Mouse (Mus musculus): ENCODE data around the gene Anapc4.

- TF ChIP-seq GATA1 (IDR thresholded peaks at IDR 0.05; ENCODE audit: low read length) (no peak), TAL1 (IDR thresholded peaks at IDR 0.05; ENCODE audit: low read length) (no peak)
Observed at GRCm38 (mm10) chr5:52806349-52806748, 27.5 kb upstream of the Anapc4 start.
